Mouse (Mus musculus): ENCODE data around the gene Fpgs. TPM values are rescaled to one million over a fixed set of nuclear protein-coding genes. Genes with fewer than 3 reads are reported as not detected.

The Fpgs gene
- total and polyA plus RNA-seq, 2 experiments from 2014 or later = 22.0 to 31.5 TPM

GRCm38 (mm10) chr2:32710425-32710824 is 6.5 kb upstream of the Fpgs start:
- H3K36me3 ChIP-seq (ENCODE audit: insufficient read depth) = peaks cover 44% of the 10 kb centered on the region
- H3K27ac ChIP-seq (ENCODE audit: low read depth, low read length) = no peak overlapping the region
- DNase-seq (no peak), ATAC-seq (no peak)
- no peak overlapping the region for H3K4me2 ChIP-seq (ENCODE audit: low read depth)
- H3K4me1 ChIP-seq (ENCODE audit: insufficient read depth) = peaks cover 3% of the 10 kb centered on the region
- 91% methylated on average over 5 of the region's 5 CpGs for WGBS
- H3K4me3 ChIP-seq (ENCODE audit: low read depth, low read length) = no peak overlapping the region
- H3K27me3 ChIP-seq (ENCODE audit: insufficient read depth, low read length) = no peaks in the 10 kb centered on the region
- no peak for TF ChIP-seq CTCF (IDR thresholded peaks at IDR 0.05; ENCODE audit: low read depth)
- no peaks in the 10 kb centered on the region for H3K9me3 ChIP-seq (ENCODE audit: low read length)
- no peak overlapping the region for H3K9ac ChIP-seq

DNA sequence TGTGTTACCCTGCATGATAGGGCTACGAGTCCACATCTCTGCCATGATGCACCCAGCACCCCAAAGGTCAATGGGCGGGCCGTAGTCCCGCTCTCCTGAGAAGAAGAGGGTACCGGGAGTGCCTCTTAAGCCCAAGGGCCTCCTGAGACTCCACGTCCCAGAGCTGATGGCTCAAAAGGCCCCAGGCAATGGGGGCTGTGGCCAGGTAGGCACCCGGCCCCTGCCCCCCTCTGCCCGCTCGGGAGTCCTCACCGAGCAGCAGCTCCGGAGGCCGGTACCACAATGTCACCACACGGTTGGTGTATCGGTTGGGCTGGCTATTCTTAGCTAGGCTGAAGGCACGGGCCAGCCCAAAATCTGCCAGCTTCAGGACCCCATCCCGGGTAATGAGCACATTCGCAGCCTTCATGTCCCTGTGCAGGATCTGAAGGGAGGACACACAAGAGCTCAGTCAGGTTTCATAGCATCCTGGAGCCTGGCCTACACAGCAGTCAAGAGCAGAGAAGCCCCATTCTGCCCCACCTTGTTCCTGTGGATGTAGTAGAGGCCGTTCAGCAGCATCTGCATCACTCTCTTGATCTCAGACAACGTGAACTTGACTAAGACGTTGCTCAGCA is 5.7 kb upstream of the Fpgs start:
- H3K36me3 ChIP-seq (ENCODE audit: insufficient read depth) = peaks cover 52% of the 10 kb centered on the region
- no peak for TF ChIP-seq CTCF (IDR thresholded peaks at IDR 0.05; ENCODE audit: low read depth)
- no peak overlapping the region for H3K4me2 ChIP-seq (ENCODE audit: low read depth)
- H3K4me1 ChIP-seq (ENCODE audit: insufficient read depth) = peaks cover 3% of the 10 kb centered on the region
- 93% methylated on average over 20 of the region's 20 CpGs for WGBS
- no peaks in the 10 kb centered on the region for H3K9me3 ChIP-seq (ENCODE audit: low read length)
- no peak for ATAC-seq
- H3K27me3 ChIP-seq (ENCODE audit: insufficient read depth, low read length) = no peaks in the 10 kb centered on the region
- no peak overlapping the region for H3K27ac ChIP-seq (ENCODE audit: low read depth, low read length)
- H3K4me3 ChIP-seq (ENCODE audit: low read depth, low read length) = no peak overlapping the region
- no peak for DNase-seq
- no peak overlapping the region for H3K9ac ChIP-seq

- H3K4me2 ChIP-seq (ENCODE audit: low read depth) = no peak overlapping the region
- peak; percentile 83 for TF ChIP-seq CTCF (IDR thresholded peaks at IDR 0.05; ENCODE audit: low read depth)
- no peak overlapping the region for H3K27ac ChIP-seq (ENCODE audit: low read depth, low read length)
- no peaks in the 10 kb centered on the region for H3K9me3 ChIP-seq (ENCODE audit: low read length)
- no peak overlapping the region for H3K9ac ChIP-seq
- no peak overlapping the region for H3K4me3 ChIP-seq (ENCODE audit: low read depth, low read length)
- 32% methylated on average over 3 of the region's 3 CpGs for WGBS
- DNase-seq (peak; percentile 73), ATAC-seq (no peak)
- peaks cover 3% of the 10 kb centered on the region for H3K4me1 ChIP-seq (ENCODE audit: insufficient read depth)
- peaks cover 60% of the 10 kb centered on the region for H3K36me3 ChIP-seq (ENCODE audit: insufficient read depth)
- H3K27me3 ChIP-seq (ENCODE audit: insufficient read depth, low read length) = no peaks in the 10 kb centered on the region
These were observed 4.7 kb upstream of the Fpgs start for GRCm38 (mm10) chr2:32708643-32709042.

GRCm38 (mm10) chr2:32706971-32707370 is 3.0 kb upstream of the Fpgs start:
- Histone ChIP-seq H3K27me3 (ENCODE audit: insufficient read depth, low read length) (no peaks in the 10 kb centered on the region), H3K36me3 (ENCODE audit: insufficient read depth) (peaks cover 69% of the 10 kb centered on the region), H3K4me1 (ENCODE audit: insufficient read depth) (peaks cover 3% of the 10 kb centered on the region; the same call in 1 of the 2 replicates), H3K4me3 (ENCODE audit: low read depth, low read length) (no peak overlapping the region), H3K27ac (ENCODE audit: low read depth, low read length) (no peak overlapping the region), H3K4me2 (ENCODE audit: low read depth) (no peak overlapping the region), H3K9me3 (ENCODE audit: low read length) (no peaks in the 10 kb centered on the region), H3K9ac (no peak overlapping the region)
- no peak for ATAC-seq
- no peak for TF ChIP-seq CTCF (IDR thresholded peaks at IDR 0.05; ENCODE audit: low read depth)
- DNase-seq = no peak
- 94% methylated on average over 6 of the region's 6 CpGs for WGBS

DNA sequence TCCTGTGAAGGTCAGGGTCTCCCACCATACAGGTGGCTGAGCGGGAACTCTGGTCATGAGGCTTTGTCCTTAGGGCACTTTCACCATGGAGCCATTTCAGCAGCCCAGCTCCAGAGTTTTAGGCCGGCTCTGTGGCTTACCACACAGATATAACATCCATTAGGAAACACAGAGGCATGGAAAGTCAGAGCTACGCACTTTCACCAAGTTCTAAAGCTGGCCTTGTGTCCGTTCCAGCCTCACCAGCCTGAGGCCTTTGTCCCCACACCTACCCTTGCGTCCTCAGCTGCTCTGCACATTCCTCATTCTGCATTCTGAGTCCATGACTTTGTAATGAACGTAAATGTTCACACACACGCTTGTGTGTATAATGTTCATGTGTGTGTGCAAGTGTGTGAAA is 1.1 kb upstream of the Fpgs start:
- no peak overlapping the region for H3K27ac ChIP-seq (ENCODE audit: low read depth, low read length)
- 92% methylated on average over 7 of the region's 7 CpGs for WGBS
- TF ChIP-seq CTCF (IDR thresholded peaks at IDR 0.05; ENCODE audit: low read depth) = no peak
- ATAC-seq (no peak), DNase-seq (no peak)
- peaks cover 63% of the 10 kb centered on the region for H3K36me3 ChIP-seq (ENCODE audit: insufficient read depth)
- H3K9me3 ChIP-seq (ENCODE audit: low read length) = no peaks in the 10 kb centered on the region
- no peaks in the 10 kb centered on the region for H3K4me1 ChIP-seq (ENCODE audit: insufficient read depth)
- no peak overlapping the region for H3K9ac ChIP-seq
- no peak overlapping the region for H3K4me2 ChIP-seq (ENCODE audit: low read depth)
- no peak overlapping the region for H3K4me3 ChIP-seq (ENCODE audit: low read depth, low read length)
- no peaks in the 10 kb centered on the region for H3K27me3 ChIP-seq (ENCODE audit: insufficient read depth, low read length)

DNA sequence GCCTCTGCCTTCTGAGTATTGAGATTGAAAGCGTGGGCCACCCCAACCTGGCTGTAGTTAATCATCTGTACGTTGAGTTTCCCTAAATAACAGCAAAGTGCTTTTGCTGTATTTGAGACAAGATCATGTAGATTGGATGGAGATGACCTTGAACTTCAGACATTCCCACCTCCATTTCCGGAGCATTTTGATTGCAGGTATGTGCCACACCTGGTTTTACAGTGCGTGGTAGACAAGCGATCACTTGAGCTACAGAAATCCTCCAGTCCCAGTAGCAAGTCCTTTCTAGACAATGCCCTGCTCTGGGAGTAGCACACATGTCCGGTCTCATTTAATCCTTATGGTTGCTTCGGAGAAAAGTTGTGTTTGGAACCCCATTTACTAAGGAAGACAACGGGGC is 899 bp downstream of the Fpgs start:
- no peak for ATAC-seq
- Histone ChIP-seq H3K9me3 (ENCODE audit: low read length) (no peaks in the 10 kb centered on the region), H3K27ac (ENCODE audit: low read depth, low read length) (no peak overlapping the region), H3K27me3 (ENCODE audit: insufficient read depth, low read length) (no peaks in the 10 kb centered on the region), H3K4me2 (ENCODE audit: low read depth) (no peak overlapping the region), H3K4me1 (ENCODE audit: insufficient read depth) (no peaks in the 10 kb centered on the region), H3K4me3 (ENCODE audit: low read depth, low read length) (no peak overlapping the region), H3K9ac (no peak overlapping the region), H3K36me3 (ENCODE audit: insufficient read depth) (peaks cover 48% of the 10 kb centered on the region)
- no peak for DNase-seq
- no peak for TF ChIP-seq CTCF (IDR thresholded peaks at IDR 0.05; ENCODE audit: low read depth)
- 94% methylated on average over 8 of the region's 8 CpGs for WGBS

- WGBS = 87% methylated on average over 14 of the region's 14 CpGs
- H3K4me3 ChIP-seq (ENCODE audit: low read depth, low read length) = no peak overlapping the region
- no peak for TF ChIP-seq CTCF (IDR thresholded peaks at IDR 0.05; ENCODE audit: low read depth)
- no peaks in the 10 kb centered on the region for H3K27me3 ChIP-seq (ENCODE audit: insufficient read depth, low read length)
- H3K36me3 ChIP-seq (ENCODE audit: insufficient read depth) = peaks cover 31% of the 10 kb centered on the region
- H3K27ac ChIP-seq (ENCODE audit: low read depth, low read length) = no peak overlapping the region
- no peak for ATAC-seq
- no peak overlapping the region for H3K4me2 ChIP-seq (ENCODE audit: low read depth)
- DNase-seq = no peak
- no peaks in the 10 kb centered on the region for H3K9me3 ChIP-seq (ENCODE audit: low read length)
- no peaks in the 10 kb centered on the region for H3K4me1 ChIP-seq (ENCODE audit: insufficient read depth)
- H3K9ac ChIP-seq = no peak overlapping the region
These were observed 2.8 kb downstream of the Fpgs start for GRCm38 (mm10) chr2:32700966-32701743.

Measured in forebrain, postnatal 0 days (tissue).